Mouse (Mus musculus) lung, adult 2 months (tissue): ENCODE measurements around the gene Gm5426.

Experiments
- CTCF ChIP-seq: fragments of 200-500 bp; IDR thresholded peaks from 2 replicates; pipeline ENCODE4 v1.5.1; 2011; ENCODE audit warnings: mild to moderate bottlenecking, low read length, control low read depth; ENCODE audit not compliant: insufficient read depth
- POLR2A ChIP-seq: fragments of 200-500 bp; IDR thresholded peaks from 2 replicates; pipeline ENCODE4 v1.6.1; 2011; ENCODE audit warnings: low read depth, mild to moderate bottlenecking, control low read depth, low read length, borderline replicate concordance; ENCODE audit errors: extremely low read depth

- TF ChIP-seq CTCF (no peak), POLR2A (no peak)
Measured at GRCm38 (mm10) chr10:96176916-96177315, 40.5 kb downstream of the Gm5426 start.
